Mouse (Mus musculus) heart, postnatal 0 days (tissue): Measurements from ENCODE around the gene Cdh13.

Experiments
- CTCF ChIP-seq: IDR thresholded peaks from 2 replicates; pipeline ENCODE4 v1.5.1; 2016; ENCODE audit warnings: antibody characterized with exemption, control low read depth, low read depth
- EP300 ChIP-seq: IDR thresholded peaks from 2 replicates; pipeline ENCODE4 v1.6.1; 2016; ENCODE audit warnings: antibody characterized with exemption, low read depth

DNA sequence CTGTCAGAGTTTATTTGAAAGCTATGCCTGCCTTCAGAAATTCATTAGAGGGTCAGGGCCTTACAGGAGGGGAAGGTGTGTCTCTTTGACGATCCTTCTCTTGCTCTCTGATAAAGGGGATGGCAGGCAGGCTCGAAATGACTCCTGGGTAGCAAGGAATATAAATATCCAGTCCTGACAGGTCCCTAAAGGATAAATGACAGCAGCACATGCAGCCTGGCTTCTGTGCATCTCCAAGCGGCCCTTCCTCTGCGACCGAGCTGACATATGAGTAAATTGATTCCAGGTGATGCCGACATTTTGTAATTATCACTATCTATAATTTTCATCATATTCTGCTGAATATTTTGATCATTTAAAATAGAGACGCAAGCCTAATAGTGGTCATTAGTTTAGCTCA lies 145.4 kb downstream of the Cdh13 start:
- TF ChIP-seq CTCF (no peak), EP300 (no peak)
